Mouse (Mus musculus) erythroid progenitor cell, adult 5-6 weeks (primary cell): ENCODE data around the gene Cox17. TPM values are rescaled to one million over a fixed set of nuclear protein-coding genes. Genes with fewer than 3 reads are reported as not detected.
A peak's percentile ranks its signal among the peaks of the same experiment; 100 is the strongest.

Experiments used
- ATAC-seq: replicated peaks from 2 replicates; pipeline ENCODE4 v1.8.0; 2016; ENCODE audit warnings: moderate number of reproducible peaks, mild to moderate bottlenecking, moderate TSS enrichment, inconsistent platforms; ENCODE audit not compliant: poor library complexity, low FRiP score, severe bottlenecking
- total RNA-seq, 2 experiments: library from RNA; stranded (forward) in 1 of 2; stranded (reverse) in 1 of 2; fragments of 150-400 nt in 1 of 2; fragments of 186-747, 209-891 nt in 1 of 2; gene quantifications; 2 replicates each; pipeline versions ENCODE4 v1.2.3 to v1.2.4; 2015 to 2017; ENCODE audit warnings: low replicate concordance in 2 of 2

The Cox17 gene
- total RNA-seq, 2 experiments from 2014 or later, result 157 to 196 TPM

DNA sequence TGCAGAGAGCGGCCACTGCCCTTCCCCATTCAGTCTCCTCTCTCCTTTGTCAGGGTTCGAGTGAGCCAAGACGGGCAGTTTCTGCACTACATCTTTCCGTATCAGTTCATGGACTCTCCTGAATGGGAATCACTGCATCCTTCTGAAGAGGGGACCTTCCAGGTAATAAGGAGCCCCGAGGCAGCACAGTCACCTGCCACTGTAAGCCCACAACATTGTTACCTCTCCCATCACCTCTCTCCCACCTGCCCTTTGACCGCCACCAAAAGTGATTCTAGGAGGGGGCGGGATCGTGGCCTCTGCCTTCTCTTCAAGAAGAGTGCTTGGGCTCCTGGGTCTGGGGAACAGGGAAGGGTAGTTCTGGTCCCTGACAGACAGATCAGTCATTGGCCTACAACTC, 22.6 kb downstream of the Cox17 start:
- no peak for ATAC-seq

- no peak for ATAC-seq
These were observed 23.2 kb downstream of the Cox17 start for GRCm38 (mm10) chr16:38369992-38370484.

DNA sequence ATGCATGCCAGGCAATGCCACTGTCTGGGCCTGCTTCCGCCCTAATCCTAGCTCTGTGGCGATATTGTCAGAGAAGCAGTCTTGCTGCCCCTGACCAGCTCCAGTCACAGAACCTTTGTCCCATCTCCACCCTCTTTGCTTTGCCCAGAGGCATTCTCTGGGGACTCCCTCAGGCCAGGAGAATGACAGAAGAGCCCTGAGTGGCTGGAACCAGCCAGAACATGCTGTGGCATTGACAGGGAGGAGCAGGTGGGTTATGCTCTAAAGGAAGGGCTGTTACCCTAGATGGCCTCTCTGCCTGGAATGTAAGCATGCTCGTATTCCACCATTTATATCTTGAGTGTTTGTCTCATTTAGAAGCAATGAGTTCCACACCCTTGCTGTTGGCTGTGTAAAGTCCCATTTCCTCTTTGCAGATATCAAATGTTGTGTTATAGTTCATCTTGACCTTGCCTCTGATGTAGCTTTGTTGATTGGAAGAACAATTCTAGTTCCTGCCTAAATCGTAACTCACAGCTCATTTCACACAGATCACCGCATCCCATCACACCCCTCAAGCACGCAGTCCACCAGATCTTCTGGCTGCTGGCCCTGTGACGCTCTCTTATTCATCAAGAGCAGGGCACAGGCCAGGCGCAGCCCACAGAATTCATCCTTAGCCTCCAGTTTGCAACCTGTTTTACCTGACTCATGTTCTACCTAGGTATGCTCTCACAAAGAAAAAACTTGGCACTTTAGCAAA, 24.0 kb downstream of the Cox17 start:
- no peak for ATAC-seq

DNA sequence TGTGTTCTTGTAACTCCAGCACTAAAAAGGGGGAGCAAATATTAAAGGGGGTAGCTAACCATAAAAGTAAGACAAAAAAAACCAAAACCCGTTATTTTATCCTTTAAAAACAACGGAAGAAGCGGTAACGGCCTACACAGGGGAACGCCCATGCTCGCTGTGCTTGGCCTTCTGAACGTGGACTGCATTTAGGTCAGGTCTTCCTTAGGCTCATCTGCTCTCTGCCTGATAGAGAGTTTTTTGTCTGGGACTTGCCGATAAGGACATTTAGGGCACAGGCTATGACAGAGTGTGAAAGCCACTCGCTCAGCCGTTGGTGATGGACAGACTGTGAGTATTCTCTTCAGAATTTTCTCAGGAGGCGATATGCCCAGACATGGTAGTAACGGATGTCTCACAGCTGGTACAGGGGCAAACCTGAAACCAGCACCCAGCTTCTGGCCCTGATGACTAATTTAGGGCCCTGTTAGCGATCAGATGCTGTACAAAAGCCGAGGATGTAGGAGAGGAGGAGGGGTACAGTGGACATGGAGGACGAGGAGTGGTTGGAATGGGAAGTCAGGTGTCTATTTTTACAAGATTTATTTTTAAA, 25.0 kb downstream of the Cox17 start:
- ATAC-seq, result peak; percentile 86

DNA sequence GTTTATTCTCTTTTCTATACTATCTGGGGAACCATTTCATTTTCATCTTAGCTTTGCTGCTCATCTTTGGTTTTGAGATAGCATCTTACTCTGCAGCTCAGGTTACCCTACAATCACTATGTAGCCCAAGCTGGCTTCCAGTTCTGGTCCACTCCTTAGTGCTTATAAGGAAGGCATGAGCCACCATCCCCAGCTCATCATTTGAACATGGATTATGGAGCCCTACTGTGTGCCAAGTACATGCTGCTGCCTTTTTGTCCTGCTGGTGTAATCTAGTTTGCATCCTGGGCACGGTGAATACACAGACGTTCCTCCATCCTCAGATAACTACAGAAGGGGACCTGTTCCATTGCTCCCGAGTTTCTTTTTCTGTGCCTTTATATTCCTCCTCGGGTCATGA, 26.1 kb downstream of the Cox17 start:
- ATAC-seq, result no peak

GRCm38 (mm10) chr16:38373439-38373838, 26.6 kb downstream of the Cox17 start:
- ATAC-seq, result no peak

- no peak for ATAC-seq
These were observed 27.1 kb downstream of the Cox17 start for GRCm38 (mm10) chr16:38373941-38374340.

- peak; percentile 53; the same call in 1 of the 2 replicates for ATAC-seq
These were observed 27.8 kb downstream of the Cox17 start for GRCm38 (mm10) chr16:38374379-38375140.

DNA sequence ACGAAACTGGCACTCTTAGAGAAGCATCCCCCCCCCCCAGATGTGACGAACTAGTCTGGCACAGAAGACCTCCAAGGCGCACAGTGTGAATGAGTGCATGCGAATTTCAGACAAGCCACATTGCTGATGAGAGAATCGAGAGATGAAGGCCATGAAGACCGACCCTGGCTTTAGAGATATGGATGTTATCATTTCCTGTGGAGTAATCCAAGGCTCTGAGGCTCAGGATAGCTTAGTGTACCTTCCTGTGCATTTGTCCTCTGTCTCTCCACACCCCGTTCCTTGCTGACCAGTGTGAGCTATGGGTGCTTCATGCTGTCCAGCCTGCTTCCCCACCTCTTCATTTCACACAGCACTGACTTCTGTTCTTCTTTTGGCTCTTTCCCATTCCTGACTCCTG, 28.4 kb downstream of the Cox17 start:
- no peak for ATAC-seq

DNA sequence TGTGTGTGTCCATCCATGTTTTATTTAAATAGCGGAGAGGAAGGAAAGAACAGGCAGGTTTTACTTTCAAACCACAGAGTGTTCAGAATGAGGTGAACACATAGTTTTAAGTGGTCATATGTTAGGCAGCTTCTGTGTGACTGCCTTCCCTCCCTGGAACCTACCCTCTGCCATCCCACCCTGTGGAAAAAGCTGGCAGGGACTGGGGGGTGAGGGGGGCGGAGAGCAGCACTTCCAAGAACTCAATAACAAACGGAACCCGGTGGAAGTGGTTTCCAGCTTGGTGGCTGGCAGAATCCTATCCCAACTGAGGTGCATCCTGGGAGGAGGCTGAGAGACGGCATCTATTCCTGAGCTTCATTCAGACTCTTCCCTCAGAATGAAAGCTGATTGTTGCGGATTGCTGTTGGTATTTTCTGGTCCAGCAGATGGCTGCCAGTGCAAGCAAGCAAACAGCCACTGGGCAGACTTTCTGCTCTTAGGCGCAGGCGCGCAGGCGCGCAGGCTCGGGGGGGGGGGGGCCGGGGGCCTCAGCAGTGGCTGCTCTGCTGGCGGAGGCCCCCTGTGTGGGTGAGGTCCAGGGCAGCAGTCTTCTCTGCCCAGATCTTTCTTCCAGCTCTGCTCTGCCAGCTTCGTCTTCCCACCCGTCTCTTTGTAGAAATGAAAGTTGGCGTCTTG, 29.5 kb downstream of the Cox17 start:
- no peak for ATAC-seq

- ATAC-seq, result no peak
These were observed 30.1 kb downstream of the Cox17 start for GRCm38 (mm10) chr16:38376841-38377249.

GRCm38 (mm10) chr16:38377546-38377945, 30.8 kb downstream of the Cox17 start:
- ATAC-seq, result no peak

GRCm38 (mm10) chr16:38378591-38378990, 31.8 kb downstream of the Cox17 start:
- no peak for ATAC-seq

DNA sequence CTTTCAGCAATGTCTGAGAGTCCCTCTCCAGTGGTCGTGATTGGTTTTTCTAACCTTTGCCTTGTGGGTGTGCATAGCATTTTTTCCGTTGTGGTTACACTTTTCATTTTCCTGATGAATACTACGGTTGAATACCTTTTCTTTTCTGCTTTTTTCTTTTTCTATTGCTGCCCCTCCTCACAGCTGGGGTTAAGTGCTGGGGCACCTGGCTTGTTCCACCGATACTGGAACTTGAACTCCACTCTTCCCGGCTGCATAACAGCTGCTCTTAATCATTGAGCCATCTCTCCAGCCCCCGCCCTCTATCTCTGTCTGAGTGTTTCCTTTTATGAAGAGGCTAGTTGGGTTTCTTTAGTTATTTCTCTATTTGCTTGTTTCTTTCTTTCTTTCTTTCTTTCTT, 32.3 kb downstream of the Cox17 start:
- no peak for ATAC-seq

- no peak for ATAC-seq
These were observed 32.7 kb downstream of the Cox17 start for GRCm38 (mm10) chr16:38379493-38379892.

- no peak for ATAC-seq
These were observed 33.1 kb downstream of the Cox17 start for GRCm38 (mm10) chr16:38379926-38380325.

- ATAC-seq, result 0 out of 2 replicates have a peak, but pooled peaks have one; percentile 28
These were observed 36.9 kb downstream of the Cox17 start for GRCm38 (mm10) chr16:38383683-38384082.

GRCm38 (mm10) chr16:38385184-38385634, 38.4 kb downstream of the Cox17 start:
- no peak for ATAC-seq

- ATAC-seq, result no peak
These were observed 38.9 kb downstream of the Cox17 start for GRCm38 (mm10) chr16:38385700-38386099.

GRCm38 (mm10) chr16:38387389-38387788, 40.6 kb downstream of the Cox17 start:
- peak; percentile 44; the same call in 1 of the 2 replicates for ATAC-seq
